Mouse (Mus musculus) adipocyte (in vitro differentiated cells): Measurements from ENCODE around the gene Nfs1.
"Not testable (repeated sequence)": the region's sequence is repeated elsewhere in the genome, so short reads cannot be mapped to it uniquely, and the experiment has no call there.

Source experiments
- DNase-seq: peaks from one replicate; pipeline ENCODE4 v3.0.0-alpha.2; 2016; ENCODE audit warnings: low spot score

Gene Nfs1

GRCm38 (mm10) chr2:156143953-156144724 is at the start of gene Nfs1, which contains the start of gene Romo1:
Nfs1 (minus strand) TSS chr2:156144186.
Romo1 (plus strand) TSS chr2:156144039.
- peak; percentile 90 for DNase-seq

- no peak for DNase-seq
Measured at GRCm38 (mm10) chr2:156193066-156193862, 49.3 kb upstream of the Nfs1 start.

DNA sequence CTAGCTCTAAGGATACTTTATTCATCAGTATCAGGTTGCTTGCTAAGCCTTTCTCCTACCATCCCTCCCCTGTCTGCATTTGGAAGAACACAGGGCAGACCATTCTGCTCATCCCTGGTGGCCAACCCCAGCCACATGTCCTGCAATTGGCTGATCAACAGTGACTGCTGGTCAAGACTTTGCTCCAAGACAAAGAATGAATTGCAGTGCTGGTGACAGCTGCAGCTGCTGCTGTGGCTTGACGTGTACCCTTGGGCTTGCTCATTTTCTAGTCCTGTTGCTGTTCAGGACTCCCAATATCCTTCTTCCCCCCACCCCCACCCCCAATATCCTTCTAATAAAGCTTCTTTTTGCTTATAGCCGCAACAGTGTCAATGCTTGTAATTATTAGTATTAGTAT is 48.1 kb upstream of the Nfs1 start:
- no peak for DNase-seq

DNA sequence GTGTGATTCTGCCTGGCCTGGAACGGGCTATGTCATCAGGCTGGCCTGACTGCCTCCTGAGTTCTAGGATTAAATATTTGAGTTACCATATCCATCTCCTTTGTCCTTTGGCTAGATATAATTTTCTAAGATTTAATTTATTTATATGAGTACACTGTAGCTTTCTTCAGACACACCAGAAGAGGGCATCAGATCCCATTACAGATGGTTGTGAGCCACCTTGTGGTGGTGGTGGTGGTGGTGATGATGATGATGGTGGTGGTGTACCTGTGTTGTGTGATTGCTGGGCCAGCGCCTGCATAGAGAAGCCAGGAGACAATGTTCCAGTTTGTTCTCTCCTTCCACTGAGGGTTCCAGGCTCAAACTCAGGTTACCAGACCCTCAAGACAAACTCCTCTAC is 47.6 kb upstream of the Nfs1 start:
- DNase-seq, result no peak

- DNase-seq, result no peak
Measured at GRCm38 (mm10) chr2:156190004-156190896, 46.3 kb upstream of the Nfs1 start.

DNA sequence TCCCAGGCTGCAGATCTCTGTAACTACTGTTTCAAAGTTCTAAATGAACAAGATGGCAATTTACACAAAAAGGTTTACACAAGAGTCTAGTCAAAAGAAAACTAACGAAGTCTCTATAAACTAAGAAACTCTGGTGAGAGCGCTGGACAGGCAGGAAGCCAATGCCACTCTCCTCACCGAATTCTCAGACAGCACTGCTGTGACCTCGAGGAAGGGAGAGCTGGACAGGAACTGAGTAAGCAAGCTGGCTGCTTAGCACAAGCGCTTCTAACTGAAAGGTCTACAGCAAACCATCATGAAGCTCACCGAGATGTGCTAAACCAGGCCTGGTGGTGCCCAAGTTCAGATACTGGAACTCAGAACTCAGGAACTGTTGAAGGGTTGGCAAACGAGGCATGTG is 45.3 kb upstream of the Nfs1 start:
- DNase-seq, result not testable (repeated sequence)

DNA sequence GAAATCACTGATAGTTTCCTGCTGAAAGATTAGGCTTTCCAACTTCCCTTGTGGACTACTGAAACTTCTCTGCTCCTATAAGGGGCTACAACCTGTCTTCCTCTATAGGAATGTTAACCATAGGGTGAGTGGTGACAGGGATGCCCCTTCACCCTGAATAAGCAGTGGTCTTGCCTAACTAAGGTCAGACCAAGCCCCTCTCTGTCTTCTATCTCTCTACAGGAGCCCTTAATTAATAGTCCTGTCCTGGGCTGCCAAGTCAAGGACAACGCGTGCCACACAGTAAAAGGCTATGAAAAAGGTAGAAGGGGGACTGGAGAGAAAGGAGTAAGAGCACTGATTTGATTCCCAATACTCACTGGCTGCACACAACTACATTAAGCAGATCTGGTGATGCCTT is 37.6 kb upstream of the Nfs1 start:
- DNase-seq, result no peak

DNA sequence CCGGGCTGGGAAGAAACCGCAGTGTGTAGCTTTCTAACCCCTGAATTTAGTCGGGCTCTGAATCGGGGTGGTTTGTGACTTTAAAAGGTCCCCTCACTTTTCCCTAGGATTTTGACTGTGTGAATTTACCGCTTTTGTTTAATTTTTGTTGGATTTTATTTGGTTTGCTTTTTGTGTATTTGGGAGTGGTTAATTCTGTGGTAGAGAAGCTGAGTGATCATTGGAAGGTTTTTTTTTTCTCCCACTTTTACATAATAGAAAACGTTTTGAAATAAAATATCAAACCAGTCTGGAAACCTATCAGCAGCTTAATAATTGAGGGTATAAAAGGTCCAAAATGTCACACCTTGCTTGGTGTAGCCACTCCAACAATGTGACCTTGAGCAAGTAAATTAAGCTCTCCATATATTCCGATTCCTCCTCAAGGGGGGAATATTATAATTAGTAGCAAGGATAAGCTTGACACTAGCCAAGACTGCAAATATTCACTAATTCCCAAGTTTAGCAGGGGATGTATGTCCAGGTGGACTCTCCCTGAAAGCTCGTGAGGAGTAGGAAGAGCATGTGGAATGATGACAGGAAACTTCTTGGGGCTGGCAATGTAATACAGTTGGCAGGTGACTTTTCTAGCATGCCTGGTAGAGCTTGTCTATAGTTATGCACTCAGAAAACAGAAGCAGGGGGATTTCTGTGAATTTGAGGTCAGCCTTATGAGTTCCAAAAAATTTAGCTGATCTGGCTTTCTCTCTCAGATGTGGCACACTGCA is 37.0 kb upstream of the Nfs1 start:
- DNase-seq, result peak; percentile 47

- peak; percentile 100 for DNase-seq
Measured at GRCm38 (mm10) chr2:156180094-156180821, 36.3 kb upstream of the Nfs1 start, which contains the start of gene Rbm39. Rbm39 (minus strand) TSS chr2:156180238.

GRCm38 (mm10) chr2:156179796-156180093 is 35.8 kb upstream of the Nfs1 start:
- no peak for DNase-seq

GRCm38 (mm10) chr2:156179046-156179795 is 35.2 kb upstream of the Nfs1 start:
- peak; percentile 77 for DNase-seq

- peak; percentile 55 for DNase-seq
Measured at GRCm38 (mm10) chr2:156177651-156178050, 33.7 kb upstream of the Nfs1 start.

DNA sequence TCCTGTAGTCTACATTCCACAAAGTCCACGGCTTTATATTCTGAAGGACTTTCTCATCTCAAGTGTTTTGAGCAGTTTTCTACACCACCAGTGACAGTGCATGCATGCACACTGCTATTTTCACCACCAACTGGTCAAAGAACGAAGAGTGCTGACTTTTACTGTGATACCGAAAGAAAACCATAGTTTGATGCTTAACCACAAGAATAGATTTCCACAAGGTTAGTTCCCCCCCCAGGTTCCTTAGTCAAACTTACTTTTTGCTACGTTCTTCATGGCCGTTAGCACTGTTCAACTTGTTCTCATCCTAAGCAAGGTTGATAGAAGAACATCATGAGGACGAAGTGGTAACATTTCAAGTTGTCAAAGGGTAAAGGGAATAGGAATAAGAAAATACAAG is 33.1 kb upstream of the Nfs1 start:
- no peak for DNase-seq

DNA sequence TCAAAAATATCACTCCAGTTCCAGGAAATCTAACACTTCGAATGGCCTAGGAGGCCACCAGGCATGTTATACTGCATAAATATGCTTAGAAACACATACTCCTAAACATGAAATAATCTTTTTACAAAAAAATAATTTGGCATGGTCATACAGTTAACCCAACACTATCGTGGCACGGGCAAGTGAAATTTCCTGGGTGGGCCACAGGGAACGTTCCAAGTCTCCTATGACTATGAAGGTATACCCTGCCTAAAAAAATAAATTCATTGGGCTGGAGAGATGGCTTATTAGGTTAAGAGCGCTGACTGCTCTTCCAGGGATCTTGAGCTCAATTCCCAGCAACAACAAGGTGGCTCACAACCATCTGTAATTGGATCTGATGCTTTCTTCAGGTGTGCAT is 22.6 kb upstream of the Nfs1 start:
- no peak for DNase-seq

DNA sequence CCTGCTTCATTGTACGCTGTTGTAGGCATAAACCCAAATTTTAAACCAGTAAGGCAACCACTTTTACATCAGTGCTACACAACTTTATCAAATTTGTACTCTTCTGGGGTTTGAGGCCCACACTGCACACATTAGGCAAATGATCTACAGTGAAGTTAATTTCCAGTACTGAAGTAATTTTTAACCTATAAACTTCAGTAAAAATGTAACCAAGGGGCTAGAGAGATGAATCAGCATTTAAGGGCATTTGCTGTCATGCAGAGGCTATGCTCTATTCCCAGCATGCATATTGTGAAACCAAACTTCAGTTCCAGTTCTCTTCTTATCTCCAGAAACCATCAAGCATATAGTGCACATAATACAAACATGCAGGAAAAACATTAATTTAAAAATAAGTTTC is 21.5 kb upstream of the Nfs1 start:
- DNase-seq, result no peak

DNA sequence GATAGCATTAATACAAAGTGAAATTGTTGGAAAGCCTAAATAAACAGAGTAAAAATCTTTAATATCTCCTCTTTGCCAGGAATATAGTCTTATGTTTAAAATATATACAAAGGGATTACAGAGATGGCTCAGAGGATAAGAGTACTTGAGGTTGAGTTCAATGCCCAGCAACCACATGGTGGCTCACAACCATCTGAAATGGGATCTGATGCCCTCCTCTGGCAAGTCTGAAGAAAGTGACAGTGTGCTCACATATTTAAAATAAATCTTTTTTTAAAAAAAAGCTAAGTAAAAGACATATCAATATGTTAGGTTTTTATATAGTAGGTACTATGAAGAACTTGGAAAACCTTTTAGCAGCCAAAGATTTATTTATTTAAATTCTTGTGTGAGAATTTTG is 7.6 kb upstream of the Nfs1 start:
- peak; percentile 47 for DNase-seq

DNA sequence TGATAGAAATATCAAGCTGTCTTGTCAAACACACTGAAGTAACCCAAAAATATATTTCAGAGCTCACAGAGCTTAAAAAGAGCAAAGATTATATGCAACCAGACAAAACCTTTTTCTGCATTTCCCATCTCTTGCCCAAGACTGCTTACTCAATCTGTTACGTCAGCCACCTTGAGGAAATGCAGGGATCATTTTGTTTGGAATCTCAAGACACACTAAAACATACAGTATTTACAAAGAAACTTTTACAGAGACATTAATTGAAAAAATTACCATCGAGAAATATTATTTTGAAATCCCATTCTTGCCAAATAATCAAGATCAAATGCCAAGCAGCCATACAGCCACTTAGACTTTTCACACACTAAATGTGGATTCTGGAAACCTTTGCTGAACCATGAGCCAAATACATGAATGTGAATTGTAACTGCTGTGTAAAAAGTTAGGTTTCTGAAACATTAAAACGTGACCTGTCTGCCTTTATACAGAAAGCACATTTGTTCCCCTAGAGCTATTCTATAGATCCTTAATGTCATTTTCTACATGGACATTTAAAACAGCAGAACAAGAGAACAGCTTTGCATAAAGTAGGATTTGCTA is 3.4 kb upstream of the Nfs1 start:
- peak; percentile 81 for DNase-seq

DNA sequence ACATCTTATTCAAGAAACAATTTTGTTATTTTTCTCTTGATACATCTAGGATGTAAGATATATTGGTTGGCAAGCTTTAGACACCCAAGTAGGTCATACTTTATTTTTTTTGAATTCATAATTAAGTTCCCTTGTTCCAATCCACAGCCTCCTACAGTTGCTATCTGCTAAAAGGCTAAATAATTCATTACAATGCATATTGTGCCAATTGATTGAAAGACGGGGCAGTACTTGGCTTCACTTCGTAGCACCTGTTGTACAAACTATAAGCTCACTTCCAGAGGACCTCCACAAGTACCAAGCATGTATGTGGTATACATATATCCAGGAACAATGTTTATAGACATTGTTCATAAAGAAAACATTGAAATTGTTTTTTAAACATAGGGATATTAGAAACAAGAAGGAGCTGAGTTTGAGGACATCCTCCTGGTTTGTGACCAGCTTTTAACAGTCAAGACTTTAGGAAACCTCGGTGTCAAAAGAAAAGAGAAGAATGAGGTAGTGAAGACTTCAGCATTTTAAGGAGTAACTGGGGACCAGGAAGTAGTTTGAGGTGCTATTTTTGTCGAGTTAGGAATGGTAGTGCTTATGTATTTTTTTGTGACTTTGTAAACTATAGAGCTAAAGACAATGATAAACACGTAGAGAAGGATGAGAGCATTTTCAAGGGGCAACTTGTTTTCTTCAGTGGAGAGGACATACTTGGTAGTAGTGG is 2.4 kb upstream of the Nfs1 start:
- peak; percentile 42 for DNase-seq

DNA sequence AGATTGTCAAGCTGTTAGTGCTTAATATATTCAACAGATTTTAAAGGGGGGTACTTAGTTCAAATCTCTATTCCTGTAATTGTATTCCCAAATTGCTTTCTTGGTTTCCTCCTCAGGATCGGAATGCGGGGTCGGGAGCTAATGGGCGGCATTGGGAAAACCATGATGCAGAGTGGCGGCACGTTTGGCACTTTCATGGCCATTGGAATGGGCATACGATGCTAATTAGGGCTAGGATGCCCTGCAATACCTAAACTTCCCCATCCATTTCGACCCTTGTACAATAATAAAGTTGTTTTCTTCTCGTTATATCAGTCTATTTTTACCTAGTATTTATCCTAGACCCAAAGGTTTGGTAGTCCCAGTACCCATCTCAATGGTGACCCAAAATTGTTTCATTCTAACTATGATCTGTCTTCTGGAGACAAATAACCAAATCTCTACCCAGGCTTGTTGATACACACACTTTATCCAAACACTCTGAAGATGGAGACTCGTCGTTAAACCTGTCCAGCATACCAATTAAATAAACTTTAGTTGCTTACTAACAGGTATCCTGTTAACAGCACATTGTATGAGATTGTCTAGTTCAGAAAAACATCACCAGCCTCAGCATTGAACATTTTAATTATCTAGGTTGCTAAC is 1.6 kb upstream of the Nfs1 start:
- DNase-seq, result peak; percentile 38
